Mouse (Mus musculus): Measurements from ENCODE around the gene Krtap28-10.

DNA sequence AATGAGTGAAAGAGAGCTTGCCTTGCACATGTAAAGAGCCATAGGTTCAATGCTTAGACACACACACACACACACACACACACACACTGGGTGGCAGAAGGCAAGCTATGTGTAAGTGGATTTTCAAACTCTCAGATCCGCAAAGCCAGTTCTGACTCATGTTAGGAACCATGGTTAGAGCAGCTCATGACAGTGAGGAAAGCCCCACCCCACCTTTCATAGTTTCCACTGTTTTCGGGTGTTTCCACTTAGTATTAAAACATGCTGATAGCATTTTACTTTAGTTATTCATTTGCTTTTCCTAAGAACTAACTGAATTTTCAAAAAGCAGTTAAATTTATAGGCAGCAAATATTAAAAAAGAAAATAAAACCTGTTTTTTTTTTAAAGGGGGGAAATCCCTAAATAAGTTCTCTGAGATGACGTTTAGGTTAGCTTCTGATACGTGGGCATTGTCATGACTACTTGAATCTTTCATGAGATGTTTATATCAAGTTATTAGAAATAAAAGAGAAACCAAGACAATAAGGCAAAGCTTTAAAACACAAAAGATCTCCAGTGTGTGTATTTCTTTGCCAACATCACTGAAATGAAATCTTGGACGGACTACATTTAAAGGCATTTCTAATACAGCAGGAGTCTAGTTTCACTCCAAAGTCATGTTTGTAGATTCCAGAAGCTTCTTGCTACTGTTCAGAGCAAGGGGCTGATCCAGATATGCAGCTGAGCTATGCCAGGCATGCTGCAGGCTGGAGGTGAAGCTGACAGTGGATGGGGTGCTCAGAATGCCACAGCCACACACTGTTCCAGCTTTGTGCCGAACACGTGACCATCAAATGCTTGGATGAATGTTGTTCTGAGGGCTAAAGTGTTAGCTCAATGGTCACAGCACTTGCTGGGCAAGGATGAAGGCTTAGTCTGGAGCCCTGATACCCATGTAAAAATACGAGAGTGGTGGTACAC is 35.8 kb downstream of the Krtap28-10 start:
- TF ChIP-seq CTCF (IDR thresholded peaks at IDR 0.05; ENCODE audit: low read depth) (no peak), EP300 (IDR thresholded peaks at IDR 0.05; ENCODE audit: low read depth) (no peak)

Measured in heart, postnatal 0 days (tissue).